Mouse (Mus musculus) layer of hippocampus, postnatal 10 days (tissue): ENCODE results near the gene Olfr1230. TPM values are rescaled to one million over a fixed set of nuclear protein-coding genes. Genes with fewer than 3 reads are reported as not detected.

Experiments used
- DNase-seq, 2 experiments: peaks; one replicate each; pipeline ENCODE4 v3.0.0; 2021; ENCODE audit warnings: low spot score in 2 of 2
- long read RNA-seq: library from polyadenylated mRNA; stranded (forward); transcript quantifications from one replicate; pipeline ENCODE4 v2.0.0, GENCODE M21; 2023
- total RNA-seq, 2 experiments: library from RNA; stranded (reverse); gene quantifications; 2 replicates each; pipeline ENCODE4 v1.2.3; 2021

Olfr1230 gene
- not detected for total RNA-seq
- long read RNA-seq: 0 reads

DNA sequence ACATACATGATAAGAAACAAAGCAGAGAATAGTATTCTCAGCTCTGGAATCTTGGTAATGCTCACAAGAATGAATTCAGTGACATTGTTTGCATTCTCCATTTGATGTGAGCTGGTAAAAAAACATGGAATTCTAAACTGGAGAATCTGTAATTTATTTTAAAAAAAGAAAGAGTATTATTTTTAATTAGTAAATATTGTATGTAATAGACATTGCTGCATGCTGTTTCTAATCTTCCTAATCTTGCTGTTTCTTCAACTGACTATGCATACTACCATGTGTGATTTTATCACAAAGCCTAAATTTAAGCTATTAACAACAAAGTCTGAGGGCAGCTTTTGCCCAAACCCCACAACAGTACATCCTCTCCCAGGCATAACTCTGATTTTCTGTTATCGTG lies at the start of gene Olfr1230:
TSS of gene Olfr1230 (minus strand) at position 101 of the 400 bp plus-strand sequence.
- no peak for DNase-seq

DNA sequence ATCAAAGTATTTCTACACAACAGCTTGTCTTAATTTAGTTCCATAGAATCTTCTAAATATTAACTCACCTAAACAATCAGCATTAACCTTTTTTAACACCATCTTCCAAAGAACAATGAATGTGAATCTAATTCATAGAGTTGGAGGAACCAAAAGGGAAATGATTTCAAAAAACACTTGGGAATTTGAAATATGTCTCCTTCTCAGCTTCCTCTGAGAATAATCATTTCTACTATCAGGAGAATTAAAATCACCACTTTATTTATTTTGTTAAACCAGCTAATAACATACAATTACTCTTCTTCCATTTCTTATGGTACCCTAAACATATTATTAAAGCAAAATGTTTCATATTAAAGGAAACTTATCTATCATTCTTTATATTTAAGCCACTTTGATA lies 45.2 kb upstream of the Olfr1230 start, which contains the start of gene Olfr1233:
TSS of gene Olfr1233 (minus strand) at position 101 of the 400 bp plus-strand sequence.
- no peak for DNase-seq

DNA sequence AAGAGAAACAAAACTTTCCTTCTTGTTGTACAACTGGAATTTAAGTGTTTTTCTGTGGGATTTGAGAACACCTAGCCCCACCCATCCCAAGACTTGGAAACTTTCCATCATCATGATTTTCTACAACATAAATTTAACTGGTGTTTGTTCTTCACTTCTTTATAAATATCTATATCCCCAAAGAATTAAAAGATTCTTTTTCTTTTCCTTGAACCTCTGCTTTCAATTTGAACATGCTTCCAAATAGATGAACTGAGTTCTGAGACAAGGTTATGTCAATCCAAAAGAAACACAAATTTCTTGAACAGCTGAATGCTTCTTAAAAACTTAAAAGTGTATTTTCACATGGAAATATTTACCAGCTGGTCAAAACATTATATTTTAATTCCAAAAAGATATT lies 32.5 kb upstream of the Olfr1230 start, which contains the start of gene Olfr1232:
TSS of gene Olfr1232 (minus strand) at position 101 of the 400 bp plus-strand sequence.
- no peak for DNase-seq

DNA sequence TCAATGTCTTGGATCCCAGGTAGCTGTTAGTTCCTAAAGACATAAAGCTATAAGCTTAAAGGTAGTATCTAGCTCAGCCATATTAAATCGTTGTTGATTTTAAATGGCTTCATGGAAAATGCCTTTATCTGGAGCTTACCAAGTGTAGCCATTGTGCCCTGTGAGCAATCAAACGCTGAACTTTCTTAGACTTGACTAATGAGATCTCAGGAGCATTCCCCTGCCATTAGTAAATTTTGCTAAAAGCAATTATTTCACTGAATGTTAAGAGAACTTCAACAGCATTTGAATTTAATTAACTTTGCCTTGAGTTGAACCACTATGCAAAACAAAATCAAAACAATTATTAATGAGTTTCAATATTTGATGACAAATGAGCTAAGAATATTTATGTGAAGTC lies 9.9 kb upstream of the Olfr1230 start, which contains the start of gene Olfr1231:
TSS of gene Olfr1231 (minus strand) at position 101 of the 400 bp plus-strand sequence.
- no peak for DNase-seq

DNA sequence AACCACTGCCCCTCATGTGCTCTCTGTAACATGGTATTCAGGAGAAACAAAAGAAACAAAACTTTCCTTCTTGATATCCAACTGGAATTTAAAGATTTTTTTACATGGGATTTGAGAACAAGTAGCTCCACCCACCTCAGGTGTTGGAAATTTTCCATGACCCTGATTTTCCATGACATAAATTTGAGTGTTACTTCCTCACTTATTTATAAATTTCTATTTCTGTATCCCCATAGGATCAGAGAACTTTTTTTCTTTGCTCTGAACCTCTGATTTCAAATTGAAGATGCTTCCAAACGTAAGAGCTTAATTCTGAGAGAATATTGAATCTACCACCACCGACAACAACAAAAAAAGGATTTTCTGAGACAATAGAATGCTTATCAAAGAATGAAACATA lies 9.2 kb downstream of the Olfr1230 start, which contains the start of gene Olfr1229:
TSS of gene Olfr1229 (minus strand) at position 101 of the 400 bp plus-strand sequence.
- DNase-seq: no peak

DNA sequence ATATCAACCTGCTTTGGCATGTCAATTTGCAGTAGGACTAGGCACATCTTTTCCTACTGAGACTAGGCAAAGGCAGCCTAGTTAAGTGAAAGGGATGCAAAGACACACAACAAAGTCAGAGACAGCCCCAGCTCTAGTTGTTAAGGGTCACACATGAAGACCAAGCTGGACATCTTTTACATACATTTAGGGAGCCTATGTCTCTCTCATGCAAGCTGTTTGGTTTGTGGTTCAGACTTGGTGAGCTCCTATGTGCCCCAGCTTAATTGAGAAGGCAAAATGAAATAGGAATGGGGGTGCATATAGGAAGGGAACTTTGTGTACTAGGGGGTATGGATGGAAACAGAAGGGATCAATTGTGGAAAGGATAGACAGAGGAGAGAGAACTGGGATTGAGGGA lies 43.1 kb downstream of the Olfr1230 start, which contains the start of gene Olfr1228:
TSS of gene Olfr1228 (minus strand) at position 101 of the 400 bp plus-strand sequence.
- DNase-seq: no peak

Other genes with a start within 250 kb of the Olfr1230 start
- not detected for gene Olfr1218, start 236.1 kb downstream of the Olfr1230 start, total RNA-seq
- not detected for gene Olfr1219, start 213.8 kb downstream of the Olfr1230 start, total RNA-seq
- not detected for gene Olfr1220, start 190.4 kb downstream of the Olfr1230 start, total RNA-seq
- not detected for gene Olfr1221, start 180.0 kb downstream of the Olfr1230 start, total RNA-seq
- gene Olfr1222, start 164.2 kb downstream of the Olfr1230 start, total RNA-seq: not detected
- not detected for gene Olfr1223, start 145.7 kb downstream of the Olfr1230 start, total RNA-seq
- not detected for gene Olfr1224-ps1, start 133.2 kb downstream of the Olfr1230 start, total RNA-seq
- not detected for gene Olfr1225, start 122.6 kb downstream of the Olfr1230 start, total RNA-seq
- gene Olfr1226, start 97.2 kb downstream of the Olfr1230 start, total RNA-seq: not detected
- gene Olfr1228, start 43.2 kb downstream of the Olfr1230 start, total RNA-seq: not detected
- gene Olfr1229, start 9.3 kb downstream of the Olfr1230 start, total RNA-seq: not detected
- gene Olfr1231, start 9.8 kb upstream of the Olfr1230 start, total RNA-seq: not detected
- gene Olfr1232, start 32.4 kb upstream of the Olfr1230 start, total RNA-seq: not detected
- not detected for gene Olfr1233, start 45.1 kb upstream of the Olfr1230 start, total RNA-seq
- not detected for gene Olfr1234, start 67.6 kb upstream of the Olfr1230 start, total RNA-seq
- gene Olfr1238, start 112.4 kb upstream of the Olfr1230 start, total RNA-seq: not detected
- gene Olfr1239, start 123.1 kb upstream of the Olfr1230 start, total RNA-seq: not detected
- gene Olfr1240, start 145.7 kb upstream of the Olfr1230 start, total RNA-seq: not detected
- gene Olfr1241, start 189.9 kb upstream of the Olfr1230 start, total RNA-seq: not detected
- not detected for gene Olfr1242, start 201.1 kb upstream of the Olfr1230 start, total RNA-seq
- not detected for gene Olfr1243, start 234.2 kb upstream of the Olfr1230 start, total RNA-seq